Mouse (Mus musculus) hindbrain, embryonic 16.5 days (tissue): ENCODE data around the gene Entpd6. TPM values are rescaled to one million over a fixed set of nuclear protein-coding genes. Genes with fewer than 3 reads are reported as not detected.

Experiments used
- ATAC-seq: fragments of 200-750 bp; cut with Nextera tagmentation; 2 replicates; pipeline ENCODE4 v1.8.0; 2017; ENCODE audit warnings: moderate TSS enrichment, moderate library complexity
- H3K27ac ChIP-seq: fragments of 300-500 bp; sonication (generic); 2 replicates; pipeline ENCODE4 v1.5.1; 2014; ENCODE audit warnings: low read depth, mild to moderate bottlenecking, control low read depth, low read length, moderate library complexity
- H3K27me3 ChIP-seq: fragments of 300-500 bp; sonication (generic); replicated peaks from 2 replicates; pipeline ENCODE4 v1.6.1; 2014; ENCODE audit warnings: low read length; ENCODE audit not compliant: control insufficient read depth, insufficient read depth
- H3K36me3 ChIP-seq: fragments of 300-500 bp; sonication (generic); 2 replicates; pipeline ENCODE4 v1.6.1; 2014; ENCODE audit warnings: mild to moderate bottlenecking, low read length, moderate library complexity, mixed read lengths; ENCODE audit not compliant: control insufficient read depth, insufficient read depth
- H3K4me1 ChIP-seq: fragments of 300-500 bp; sonication (generic); 2 replicates; pipeline ENCODE4 v1.6.1; 2014; ENCODE audit warnings: low read depth, low read length; ENCODE audit not compliant: control insufficient read depth, insufficient read depth
- H3K4me2 ChIP-seq: fragments of 300-500 bp; sonication (generic); 2 replicates; pipeline ENCODE4 v1.6.1; 2014; ENCODE audit warnings: mild to moderate bottlenecking, low read length, control low read depth, moderate library complexity
- H3K4me3 ChIP-seq: fragments of 300-500 bp; sonication (generic); 2 replicates; pipeline ENCODE4 v1.5.1; 2014; ENCODE audit warnings: mild to moderate bottlenecking, low read length, control low read depth, moderate library complexity
- H3K9ac ChIP-seq: fragments of 300-500 bp; sonication (generic); 2 replicates; pipeline ENCODE4 v1.6.1; 2014; ENCODE audit warnings: low read depth, mild to moderate bottlenecking, control low read depth, low read length, moderate library complexity
- H3K9me3 ChIP-seq: fragments of 300-500 bp; sonication (generic); 2 replicates; pipeline ENCODE4 v1.6.1; 2014; ENCODE audit warnings: mild to moderate bottlenecking, low read length, moderate library complexity; ENCODE audit not compliant: control insufficient read depth
- whole genome bisulfite sequencing: fragments of 180-500 bp; shearing (Covaris S2); extraction: QIAGEN DNeasy Blood & Tissue Kit; methylation state at CpG from one replicate; pipeline ENCODE4 v1.1.7; 2014; 5-methylcytosine and 5-hydroxymethylcytosine counted together
- polyA plus RNA-seq: library from polyadenylated mRNA; unstranded; fragments of >200 nt; fragmentation: Nextera tagmentation; extraction: Ambion mirVana; gene quantifications from 2 replicates; pipeline ENCODE4 v1.2.1, GENCODE M21; 2015

Gene Entpd6
- polyA plus RNA-seq, 1 experiment from 2014 or later: 87.2 TPM

- no peaks in the 10 kb centered on the region for H3K9me3 ChIP-seq
- H3K27me3 ChIP-seq: no peaks in the 10 kb centered on the region
- peaks cover 10% of the 10 kb centered on the region for H3K4me1 ChIP-seq
- no peak overlapping the region for H3K4me3 ChIP-seq
- H3K4me2 ChIP-seq: no peak overlapping the region
- peak; percentile 56; the same call in 1 of the 2 replicates for ATAC-seq
- no peak overlapping the region for H3K9ac ChIP-seq
- H3K27ac ChIP-seq: no peak overlapping the region; the same call in 1 of the 2 replicates
- 64% methylated on average over 10 of the region's 10 CpGs for WGBS
- peaks cover 8% of the 10 kb centered on the region for H3K36me3 ChIP-seq
These were observed 23.8 kb downstream of the Entpd6 start for GRCm38 (mm10) chr2:150772466-150773119.

GRCm38 (mm10) chr2:150782801-150783200 is 34.0 kb downstream of the Entpd6 start:
- Histone ChIP-seq H3K36me3 (no peaks in the 10 kb centered on the region), H3K9me3 (no peaks in the 10 kb centered on the region), H3K9ac (no peak overlapping the region), H3K4me2 (no peak overlapping the region), H3K27ac (no peak overlapping the region), H3K4me1 (peaks cover 4% of the 10 kb centered on the region), H3K27me3 (no peaks in the 10 kb centered on the region; the same call in 1 of the 2 replicates), H3K4me3 (no peak overlapping the region)
- 84% methylated on average over 2 of the region's 2 CpGs for WGBS
- no peak for ATAC-seq

- peak within 1 kb of the TSS; percentile 73 for H3K4me2 ChIP-seq
- H3K9me3 ChIP-seq: no peaks in the 10 kb centered on the region
- peaks cover 19% of the 10 kb centered on the region for H3K4me1 ChIP-seq
- WGBS: 2% methylated on average over 56 of the region's 58 CpGs
- peak within 1 kb of the TSS; percentile 68 for H3K27ac ChIP-seq
- no peaks in the 10 kb centered on the region for H3K36me3 ChIP-seq
- peak within 1 kb of the TSS; percentile 55 for H3K4me3 ChIP-seq
- peak; percentile 97 for ATAC-seq
- H3K9ac ChIP-seq: peak within 1 kb of the TSS; percentile 64
- H3K27me3 ChIP-seq: no peaks in the 10 kb centered on the region; the same call in 1 of the 2 replicates
These were observed 37.7 kb downstream of the Entpd6 start, which contains the start of gene Pygb for GRCm38 (mm10) chr2:150786251-150787180. Gene Pygb, plus strand, starts transcription at chr2:150786735.

- Histone ChIP-seq H3K36me3 (peaks cover 2% of the 10 kb centered on the region; the same call in 1 of the 2 replicates), H3K4me2 (peak overlapping the region; percentile 73), H3K9me3 (no peaks in the 10 kb centered on the region), H3K27ac (peak overlapping the region; percentile 68; the same call in 1 of the 2 replicates), H3K4me1 (peaks cover 19% of the 10 kb centered on the region), H3K27me3 (no peaks in the 10 kb centered on the region; the same call in 1 of the 2 replicates), H3K9ac (peak overlapping the region; percentile 64), H3K4me3 (peak overlapping the region; percentile 55)
- 0% methylated on average over 23 of the region's 23 CpGs for WGBS
- ATAC-seq: peak; percentile 60
These were observed 38.5 kb downstream of the Entpd6 start for GRCm38 (mm10) chr2:150787234-150787771.

GRCm38 (mm10) chr2:150788768-150789550 is 40.1 kb downstream of the Entpd6 start:
- peak overlapping the region; percentile 26 for H3K4me3 ChIP-seq
- peak overlapping the region; percentile 73 for H3K4me2 ChIP-seq
- no peaks in the 10 kb centered on the region; the same call in 1 of the 2 replicates for H3K27me3 ChIP-seq
- ATAC-seq: peak; percentile 19; the same call in 1 of the 2 replicates
- peaks cover 19% of the 10 kb centered on the region for H3K4me1 ChIP-seq
- H3K9me3 ChIP-seq: no peaks in the 10 kb centered on the region
- peak overlapping the region; percentile 9 for H3K27ac ChIP-seq
- H3K36me3 ChIP-seq: peaks cover 8% of the 10 kb centered on the region; the same call in 1 of the 2 replicates
- H3K9ac ChIP-seq: peak overlapping the region; percentile 41
- 50% methylated on average over 4 of the region's 4 CpGs for WGBS

GRCm38 (mm10) chr2:150793320-150793719 is 44.5 kb downstream of the Entpd6 start:
- Histone ChIP-seq H3K4me3 (no peak overlapping the region), H3K9me3 (no peaks in the 10 kb centered on the region), H3K4me2 (no peak overlapping the region), H3K27ac (no peak overlapping the region), H3K36me3 (peaks cover 25% of the 10 kb centered on the region), H3K9ac (no peak overlapping the region), H3K4me1 (peaks cover 10% of the 10 kb centered on the region), H3K27me3 (no peaks in the 10 kb centered on the region)
- WGBS: 72% methylated on average over 4 of the region's 4 CpGs
- ATAC-seq: no peak

- no peak overlapping the region for H3K4me3 ChIP-seq
- peaks cover 25% of the 10 kb centered on the region for H3K36me3 ChIP-seq
- H3K27me3 ChIP-seq: no peaks in the 10 kb centered on the region
- H3K9me3 ChIP-seq: no peaks in the 10 kb centered on the region
- no peak for ATAC-seq
- H3K27ac ChIP-seq: no peak overlapping the region
- no peak overlapping the region for H3K9ac ChIP-seq
- no peaks in the 10 kb centered on the region for H3K4me1 ChIP-seq
- H3K4me2 ChIP-seq: no peak overlapping the region
- 86% methylated on average over 7 of the region's 7 CpGs for WGBS
These were observed 49.2 kb downstream of the Entpd6 start for GRCm38 (mm10) chr2:150798084-150798483.

- no peaks in the 10 kb centered on the region for H3K9me3 ChIP-seq
- H3K4me3 ChIP-seq: no peak overlapping the region
- no peak overlapping the region for H3K4me2 ChIP-seq
- peaks cover 21% of the 10 kb centered on the region for H3K36me3 ChIP-seq
- H3K27ac ChIP-seq: no peak overlapping the region
- no peak overlapping the region for H3K9ac ChIP-seq
- no peaks in the 10 kb centered on the region for H3K4me1 ChIP-seq
- no peak for ATAC-seq
- no peaks in the 10 kb centered on the region for H3K27me3 ChIP-seq
- WGBS: 89% methylated on average over 5 of the region's 5 CpGs
These were observed 51.8 kb downstream of the Entpd6 start for GRCm38 (mm10) chr2:150800616-150801015.
